Mouse (Mus musculus): ENCODE data around the gene Grk6.

GRCm38 (mm10) chr13:55429226-55429888 lies 15.5 kb upstream of the Grk6 start:
- TF ChIP-seq POLR2A (IDR thresholded peaks at IDR 0.05; ENCODE audit: control insufficient read depth, extremely low read depth, insufficient read depth, low read length, poor library complexity) (no peak), CTCF (IDR thresholded peaks at IDR 0.05; ENCODE audit: borderline replicate concordance, control insufficient read depth, extremely low read depth, insufficient read depth, low read length, poor library complexity) (no peak)
